ENCODE assay signal across 8 mouse cellular contexts in the genomic region with DNA sequence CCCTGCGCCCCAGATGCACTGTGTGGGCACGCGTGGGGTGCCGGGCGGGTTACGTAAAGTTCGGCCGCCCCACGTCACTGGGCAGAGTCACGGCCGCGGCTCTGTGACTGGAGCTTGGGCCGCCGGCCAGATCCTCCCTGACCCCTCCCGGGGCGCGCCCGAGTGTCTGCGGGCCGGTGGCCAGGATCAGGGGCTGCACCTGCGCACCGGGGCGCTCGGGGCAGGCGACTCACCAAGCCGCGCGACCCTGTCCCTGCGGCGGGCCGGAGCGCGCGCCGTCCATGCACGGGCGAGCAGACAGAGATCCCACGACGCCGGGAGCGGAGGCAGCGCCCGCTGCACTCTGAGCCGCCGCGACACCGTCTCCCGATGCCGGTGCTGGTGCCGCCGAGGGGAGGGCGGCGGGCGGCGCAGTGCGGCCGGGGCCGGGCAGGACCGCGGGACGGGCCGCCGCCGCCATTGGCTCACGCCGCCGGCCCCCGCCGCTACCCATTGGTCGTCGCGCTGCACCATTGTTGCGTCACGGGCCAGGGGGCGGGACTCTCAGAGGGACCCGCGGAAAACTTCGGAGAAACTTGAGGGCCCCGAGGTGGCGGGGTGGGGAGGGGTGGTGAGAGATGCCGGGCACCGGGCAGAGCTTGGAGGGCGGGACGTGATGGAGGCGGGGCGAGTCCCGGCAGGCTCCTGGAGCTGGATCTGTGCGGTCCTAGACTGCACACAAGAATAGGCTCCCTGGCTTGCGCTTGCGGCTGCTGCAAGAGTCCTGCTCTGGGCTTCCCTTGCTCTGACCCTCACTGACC. TPM values are rescaled to one million over a fixed set of nuclear protein-coding genes. Genes with fewer than 3 reads are reported as not detected.
DNase-seq lines count a peak whose midpoint lies in the region; ATAC-seq and TF ChIP-seq lines count a peak whose summit lies in the region.

TSS of gene Ankrd9 (minus strand) at position 434 of the 800 bp plus-strand sequence.

- H3K27ac ChIP-seq in forebrain, embryonic 16.5 days (ENCODE audit: low read length), result no peak within 1 kb of the TSS
- peak within 1 kb of the TSS; percentile 91 for H3K27ac ChIP-seq in layer of hippocampus, adult 2 months
- peak within 1 kb of the TSS; percentile 80 for H3K27ac ChIP-seq in lung, embryonic 14.5 days (ENCODE audit: low read depth)
- peak within 1 kb of the TSS; percentile 60; the same call in 1 of the 2 replicates for H3K27ac ChIP-seq in olfactory bulb, adult 2 months (ENCODE audit: insufficient read depth, low read depth, low read length)

- peak within 1 kb of the TSS; percentile 77 for H3K4me3 ChIP-seq in G1E (ENCODE audit: low read depth, low read length)
- peak within 1 kb of the TSS; percentile 80 for H3K4me3 ChIP-seq in forebrain, embryonic 16.5 days (replicated peaks; ENCODE audit: low read length)
- H3K4me3 ChIP-seq in layer of hippocampus, adult 2 months, result peak within 1 kb of the TSS; percentile 91
- peak within 1 kb of the TSS; percentile 85 for H3K4me3 ChIP-seq in lung, embryonic 14.5 days (ENCODE audit: low read depth, low read length)
- H3K4me3 ChIP-seq in olfactory bulb, adult 2 months (ENCODE audit: insufficient read depth, low read depth, low read length), result peak within 1 kb of the TSS; percentile 92

- peaks cover 11% of the 10 kb centered on the region for H3K9me3 ChIP-seq in G1E (replicated peaks)
- H3K9me3 ChIP-seq in forebrain, embryonic 16.5 days (ENCODE audit: control insufficient read depth, low read length), result no peaks in the 10 kb centered on the region
- H3K9me3 ChIP-seq in lung, embryonic 14.5 days (ENCODE audit: low read depth, low read length), result no peaks in the 10 kb centered on the region

- H3K4me1 ChIP-seq in G1E (ENCODE audit: insufficient read depth, low read depth, low read length), result peaks cover 65% of the 10 kb centered on the region
- peaks cover 12% of the 10 kb centered on the region for H3K4me1 ChIP-seq in forebrain, embryonic 16.5 days (replicated peaks; ENCODE audit: control insufficient read depth, insufficient read depth, low read length)
- H3K4me1 ChIP-seq in lung, embryonic 14.5 days (ENCODE audit: insufficient read depth), result no peaks in the 10 kb centered on the region; the same call in 1 of the 2 replicates
- H3K4me1 ChIP-seq in olfactory bulb, adult 2 months (ENCODE audit: control insufficient read depth, insufficient read depth, low read length), result peaks cover 22% of the 10 kb centered on the region

- H3K36me3 ChIP-seq in G1E (replicated peaks), result peaks cover 43% of the 10 kb centered on the region
- no peaks in the 10 kb centered on the region for H3K36me3 ChIP-seq in forebrain, embryonic 16.5 days (ENCODE audit: control insufficient read depth, insufficient read depth)
- H3K36me3 ChIP-seq in lung, embryonic 14.5 days (ENCODE audit: insufficient read depth), result peaks cover 26% of the 10 kb centered on the region

- WGBS in forebrain, embryonic 16.5 days, result under 1% methylated on average over 71 of the region's 90 CpGs
- under 1% methylated on average over 56 of the region's 90 CpGs for WGBS in lung, embryonic 14.5 days
- WGBS in olfactory bulb, adult 2 months, result under 1% methylated on average over 89 of the region's 90 CpGs

- intact Hi-C loops in heart, postnatal 36 days (cut with DNase I), result loop anchor here (5.0 kb wide), 1 partner anchor 92 kb away; the partner anchor contains the start of genes Cinp and Tecpr2

- peak; percentile 77 for ATAC-seq in G1E (ENCODE audit: extremely low read depth, insufficient number of reproducible peaks, low FRiP score, poor library complexity, severe bottlenecking)
- peak; percentile 98 for ATAC-seq in forebrain, embryonic 16.5 days
- peak; percentile 97 for ATAC-seq in lung, embryonic 14.5 days (ENCODE audit: insufficient read depth)

- DNase-seq in G1E (ENCODE audit: low spot score), result peak; percentile 100
- DNase-seq in cerebellum, adult 18-20 months, result peak; percentile 94 to 95
- DNase-seq in heart, postnatal 36 days, result peak; percentile 97 to 98
- peak; percentile 93 to 94 for DNase-seq in layer of hippocampus, adult 2 months (ENCODE audit: low spot score in 2 of 2)
- peak; percentile 98 for DNase-seq in lung, embryonic 14.5 days
- peak; percentile 94 for DNase-seq in thymus, postnatal 0 days (ENCODE audit: low spot score)

- peak; percentile 61; the same call in 1 of the 2 replicates for TF ChIP-seq POLR2A in olfactory bulb, adult 2 months (IDR thresholded peaks at IDR 0.05; ENCODE audit: insufficient read depth, low read depth, low read length)

- TF ChIP-seq CTCF in G1E (IDR thresholded peaks at IDR 0.05; ENCODE audit: low read depth, low read length), result no peak
- TF ChIP-seq CTCF in layer of hippocampus, adult 2 months (conservative IDR thresholded peaks at IDR 0.05), result no peak
- TF ChIP-seq CTCF in lung, embryonic 14.5 days (IDR thresholded peaks at IDR 0.05; ENCODE audit: low read depth), result no peak
- TF ChIP-seq CTCF in olfactory bulb, adult 2 months (IDR thresholded peaks at IDR 0.05; ENCODE audit: insufficient read depth, low read depth, low read length), result no peak

- peaks cover 11% of the 10 kb centered on the region; the same call in 1 of the 2 replicates for H3K27me3 ChIP-seq in G1E (ENCODE audit: insufficient read depth, low read length)
- no peaks in the 10 kb centered on the region for H3K27me3 ChIP-seq in forebrain, embryonic 16.5 days (replicated peaks; ENCODE audit: control insufficient read depth, insufficient read depth, low read length)
- no peaks in the 10 kb centered on the region for H3K27me3 ChIP-seq in lung, embryonic 14.5 days (ENCODE audit: insufficient read depth, low read length)

- H3K9ac ChIP-seq in forebrain, embryonic 16.5 days (replicated peaks; ENCODE audit: low read depth, low read length), result peak within 1 kb of the TSS; percentile 77
- H3K9ac ChIP-seq in lung, embryonic 14.5 days, result peak within 1 kb of the TSS; percentile 79

- H3K4me2 ChIP-seq in forebrain, embryonic 16.5 days (ENCODE audit: low read length), result peak within 1 kb of the TSS; percentile 62
- H3K4me2 ChIP-seq in lung, embryonic 14.5 days, result peak within 1 kb of the TSS; percentile 97

RNA-seq across cellular contexts. Expression of gene Ankrd9, which starts in this region (rescaled TPM):
- total RNA-seq in G1E (2014; fragmentation: Nextera tagmentation) (2.6 and 3.5 TPM in 2 replicates), G1E (2017) (7.5 and 16.0 TPM in 2 replicates)
- 16.5 and 19.3 TPM in 2 replicates for polyA plus RNA-seq in G1E (2012)
- 6.1 TPM in 2 replicates for polyA plus RNA-seq in forebrain, embryonic 16.5 days (2015; fragmentation: Nextera tagmentation; extraction: Ambion mirVana)
- total RNA-seq in heart, postnatal 36 days (2021), result 10 to 100 TPM; 67.9 to 85.3 TPM
- 10 to 100 TPM; 10.8 to 14.1 TPM for total RNA-seq in layer of hippocampus, adult 2 months (2021)
- 11.2 and 14.2 TPM in 2 replicates for polyA plus RNA-seq in lung, embryonic 14.5 days (2014; fragmentation: Nextera tagmentation; extraction: Ambion mirVana)
- not detected in 2 replicates for polyA plus RNA-seq in olfactory bulb, adult 2 months (2012; ENCODE audit: insufficient read depth, insufficient read length, low replicate concordance, missing spikeins)
- polyA plus RNA-seq in thymus, postnatal 0 days (2015; fragmentation: Nextera tagmentation; extraction: Ambion mirVana), result 9.6 and 11.0 TPM in 2 replicates

Comparison
In these comparisons a context has a peak if more than half of its experiments do, and no peak if none do; other contexts are left out.
1. RNA of gene Ankrd9 (total RNA-seq): 67.9 to 85.3 TPM in heart, postnatal 36 days; 10.8 to 14.1 TPM in layer of hippocampus, adult 2 months and 2.6 to 16.0 TPM in G1E; every median in the first group is over 4 times any median in the second.
2. Peak in every context shown above with its lines, with median percentiles within 50 percentile points of each other: ATAC-seq, DNase-seq and H3K4me3 ChIP-seq.